Mouse (Mus musculus) heart, adult 18-20 months (tissue): ENCODE results near the gene Ugt1a8. TPM values are rescaled to one million over a fixed set of nuclear protein-coding genes. Genes with fewer than 3 reads are reported as not detected.

ENCODE experiments used
- DNase-seq, 2 experiments: peaks; one replicate each; pipeline ENCODE4 v3.0.0; 2021 to 2022; ENCODE audit warnings: mixed read lengths in 1 of 2
- total RNA-seq, 2 experiments: library from RNA; stranded (reverse); gene quantifications; 2 replicates each; pipeline ENCODE4 v1.2.3; 2021

Gene Ugt1a8
- total RNA-seq, 2 experiments from 2014 or later = not detected

DNA sequence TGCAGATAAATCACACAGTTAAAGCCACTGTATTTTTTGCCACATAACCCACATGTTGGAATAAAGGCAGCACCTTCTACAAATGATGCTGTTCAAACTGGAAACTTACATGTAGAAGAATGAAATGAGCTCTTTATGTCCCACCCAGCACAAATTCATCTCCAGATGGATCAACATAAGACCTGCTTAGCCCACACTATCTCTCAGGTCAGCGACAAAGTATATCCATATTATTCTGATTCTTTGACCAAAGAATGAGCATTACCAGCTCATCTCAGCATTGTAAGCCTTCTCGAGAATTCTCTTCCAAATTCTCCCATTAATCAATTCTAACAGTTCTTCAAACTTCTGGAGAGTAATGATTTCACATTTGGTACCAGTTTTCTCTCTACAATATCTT lies 134.6 kb downstream of the Ugt1a8 start:
- DNase-seq = no peak

GRCm38 (mm10) chr1:88223011-88223515 lies 135.4 kb downstream of the Ugt1a8 start:
- peak; percentile 4 to 13 for DNase-seq

DNA sequence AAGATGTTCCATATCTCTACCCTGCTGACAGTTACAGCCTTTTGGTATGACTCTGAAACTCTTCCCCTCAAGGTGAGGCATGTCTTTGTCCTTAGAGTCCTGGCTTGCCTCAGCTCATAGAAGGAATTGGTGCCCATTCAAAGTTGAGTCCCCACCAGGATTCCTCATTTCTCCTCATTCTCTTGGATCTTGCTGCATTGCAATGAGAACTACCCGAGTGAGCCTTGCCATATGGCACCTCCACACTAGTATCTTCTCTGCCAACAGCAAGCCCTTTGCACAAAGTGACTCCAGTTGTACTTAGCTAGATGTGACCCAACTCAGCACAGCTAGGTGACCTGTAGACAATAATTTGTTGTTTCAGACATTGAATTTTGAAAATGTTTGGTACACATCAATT lies 136.0 kb downstream of the Ugt1a8 start:
- DNase-seq = peak; percentile 9 to 17

DNA sequence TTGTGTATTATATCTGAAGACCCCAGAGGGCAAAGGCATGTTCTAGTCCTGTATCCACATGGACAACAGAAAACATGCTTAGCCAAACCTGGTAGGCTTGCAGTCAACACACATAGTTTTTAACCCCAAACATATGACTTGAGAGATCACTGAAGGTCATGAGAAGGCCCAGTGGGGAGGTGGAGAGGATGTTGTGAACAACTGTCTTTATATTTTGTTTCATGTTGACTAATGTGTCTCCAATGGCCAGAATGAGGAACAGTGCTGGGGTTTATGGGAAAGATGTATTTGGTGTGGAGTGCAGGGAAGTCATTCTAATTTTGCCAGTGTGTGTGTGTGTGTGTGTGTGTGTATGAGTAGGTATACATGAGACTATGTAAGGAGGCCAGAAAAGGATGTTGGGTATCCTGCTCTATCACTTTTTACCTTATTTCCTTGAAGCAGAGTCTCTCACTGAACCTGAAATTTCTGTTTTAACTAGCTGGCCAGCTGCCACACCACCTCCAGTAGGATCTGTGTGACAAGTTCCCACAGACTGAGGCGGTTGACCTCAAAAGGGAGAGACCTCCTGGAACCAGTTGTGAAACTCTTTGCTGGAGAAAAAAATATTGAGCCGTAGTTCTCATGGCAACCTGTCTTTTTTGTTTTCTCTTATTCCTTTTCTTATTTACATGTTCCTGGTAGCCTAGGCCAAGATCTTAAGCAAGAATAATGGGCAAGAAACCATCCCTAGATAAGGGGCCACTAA lies 136.6 kb downstream of the Ugt1a8 start:
- DNase-seq = peak; percentile 29 to 49

DNA sequence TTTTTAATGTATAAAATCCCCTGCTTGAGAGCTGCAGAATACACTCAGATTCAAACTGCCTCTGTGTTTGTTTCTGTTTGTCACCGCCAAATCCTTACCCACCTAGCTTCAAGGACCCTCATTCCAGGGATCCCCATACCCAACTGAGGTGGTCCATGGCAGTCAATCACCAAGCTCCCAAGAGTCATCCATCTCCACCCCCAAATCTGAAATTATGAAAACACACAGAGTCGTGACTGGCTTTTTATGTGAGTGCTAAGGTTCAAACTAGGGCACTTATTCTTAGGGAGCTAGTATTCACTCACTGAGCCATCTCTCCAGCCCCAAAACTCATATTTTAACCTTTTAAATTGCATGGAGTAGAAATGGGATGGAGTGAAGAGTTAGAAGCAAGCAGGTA lies 137.7 kb downstream of the Ugt1a8 start:
- peak in 1 of 2 experiments; percentile 14 for DNase-seq

- DNase-seq = peak; percentile 3 to 14
Measured at GRCm38 (mm10) chr1:88225741-88226140, 138.1 kb downstream of the Ugt1a8 start.

GRCm38 (mm10) chr1:88226670-88227379 lies 139.2 kb downstream of the Ugt1a8 start, which contains the start of gene Mroh2a:
Mroh2a (plus strand) TSS chr1:88226986.
- peak; percentile 45 to 78 for DNase-seq

- peak; percentile 22 to 24 for DNase-seq
Measured at GRCm38 (mm10) chr1:88227482-88227881, 139.9 kb downstream of the Ugt1a8 start.

DNA sequence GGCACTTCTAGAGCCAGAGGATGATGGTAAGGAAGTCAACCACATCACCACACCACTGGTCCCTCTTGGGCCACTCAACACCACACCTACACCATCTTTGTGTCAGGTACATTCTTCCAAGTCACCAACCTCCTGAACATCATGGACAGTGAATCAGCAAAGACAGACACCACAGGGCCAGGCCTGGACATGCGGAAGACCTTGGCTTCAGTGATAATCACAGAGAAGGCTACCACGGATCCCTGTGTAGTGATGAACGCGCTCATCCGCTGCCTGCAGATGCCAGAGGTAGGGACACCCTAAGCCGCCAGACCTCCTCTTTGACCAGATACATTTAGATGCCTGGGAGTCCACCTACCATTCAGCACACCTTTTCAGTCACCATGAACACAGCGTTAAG lies 140.5 kb downstream of the Ugt1a8 start:
- peak; percentile 6 to 16 for DNase-seq

- no peak for DNase-seq
Measured at GRCm38 (mm10) chr1:88229566-88229965, 142.0 kb downstream of the Ugt1a8 start.

DNA sequence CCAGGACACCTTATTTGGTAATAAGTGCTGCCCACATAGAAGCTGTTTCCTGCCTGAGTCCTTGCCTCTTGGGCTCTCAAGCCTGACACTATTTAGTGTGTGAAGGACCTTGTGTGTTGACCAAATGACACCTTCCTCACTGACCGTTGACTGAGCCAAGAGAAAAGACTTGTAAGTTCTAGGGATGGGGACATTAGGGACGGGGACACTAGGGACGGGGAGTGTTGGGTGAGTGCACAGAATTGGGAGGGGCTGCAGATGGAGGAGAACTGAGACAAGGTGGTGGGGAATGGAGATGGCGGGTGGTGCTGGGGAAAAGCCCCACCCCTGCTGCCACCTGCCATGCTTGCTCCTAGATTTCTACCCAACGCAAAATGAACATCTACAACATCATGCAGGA lies 142.4 kb downstream of the Ugt1a8 start:
- no peak for DNase-seq

DNA sequence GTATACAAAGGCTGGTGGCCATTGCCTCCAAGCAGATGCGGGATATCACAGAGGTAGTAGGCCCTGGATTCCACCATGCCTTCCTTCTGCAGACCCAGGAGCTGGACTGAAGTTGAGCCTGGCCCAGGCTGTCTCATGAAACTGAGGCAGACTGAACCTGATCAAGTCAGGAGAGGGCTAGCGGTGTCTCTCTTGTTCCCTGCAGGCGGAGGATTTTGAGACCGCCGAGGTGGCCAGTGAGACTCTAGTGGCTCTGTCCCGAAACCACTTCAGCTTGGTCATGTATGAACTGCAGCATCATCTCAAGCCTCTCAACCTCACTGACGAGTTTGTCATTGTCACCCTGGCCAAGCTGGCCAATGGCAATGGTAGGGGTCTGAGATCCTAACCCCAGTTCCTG lies 142.8 kb downstream of the Ugt1a8 start:
- DNase-seq = no peak

- DNase-seq = no peak
Measured at GRCm38 (mm10) chr1:88230981-88231802, 143.6 kb downstream of the Ugt1a8 start.

DNA sequence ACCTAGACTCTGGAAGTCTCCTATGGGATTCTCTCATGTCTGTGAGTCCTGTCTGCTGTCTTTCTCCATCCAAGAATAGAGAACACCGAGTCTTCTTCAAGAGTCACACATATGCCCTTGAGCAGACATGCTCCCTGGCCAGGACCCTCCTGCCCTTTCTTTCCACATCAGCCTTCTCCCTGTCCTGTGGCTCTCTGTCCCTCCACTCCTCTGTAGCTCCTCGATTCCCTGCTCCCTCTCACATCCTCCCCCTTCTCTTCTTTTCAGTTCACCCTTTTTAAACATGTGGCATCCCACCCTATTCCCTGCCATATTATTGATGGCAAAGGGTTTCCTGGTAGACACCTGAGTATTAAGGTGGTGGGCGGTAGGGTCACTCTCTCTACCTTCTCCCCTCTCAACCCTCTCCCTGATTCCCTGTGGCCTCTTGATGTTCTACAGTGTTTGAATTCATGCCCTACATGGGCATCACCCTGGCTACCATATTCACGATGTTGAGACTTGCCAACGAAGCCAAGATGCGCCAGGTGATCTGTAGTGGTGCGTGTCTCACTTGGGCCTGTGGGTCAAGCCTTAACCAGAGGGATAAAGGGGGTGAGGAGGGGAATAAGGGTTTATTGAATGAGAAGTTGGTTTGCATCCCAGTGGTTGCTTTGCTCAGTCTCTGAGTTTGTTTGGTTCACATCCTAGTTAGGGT lies 144.3 kb downstream of the Ugt1a8 start:
- DNase-seq = no peak

- no peak for DNase-seq
Measured at GRCm38 (mm10) chr1:88232664-88233380, 145.2 kb downstream of the Ugt1a8 start.

GRCm38 (mm10) chr1:88233421-88234247 lies 146.0 kb downstream of the Ugt1a8 start:
- DNase-seq = no peak

DNA sequence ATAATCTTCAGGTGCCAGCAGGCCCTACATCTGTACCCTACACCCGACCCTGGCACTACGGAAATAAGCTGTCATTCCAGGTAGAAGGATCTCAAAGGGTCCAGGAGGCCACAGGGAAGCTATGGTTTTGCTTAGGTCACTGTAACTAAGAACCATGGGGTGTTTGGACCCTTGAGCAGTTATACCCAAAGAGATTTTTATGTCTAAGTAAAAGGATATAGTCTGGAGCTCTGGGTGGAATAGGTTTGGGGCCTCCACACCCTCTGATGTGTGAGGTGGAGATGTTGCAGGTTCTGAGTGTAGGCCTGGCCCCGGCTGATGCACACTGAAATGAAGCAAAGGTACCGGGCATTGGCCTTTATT lies 146.6 kb downstream of the Ugt1a8 start:
- DNase-seq = no peak

- DNase-seq = no peak
Measured at GRCm38 (mm10) chr1:88234646-88235045, 147.0 kb downstream of the Ugt1a8 start.

DNA sequence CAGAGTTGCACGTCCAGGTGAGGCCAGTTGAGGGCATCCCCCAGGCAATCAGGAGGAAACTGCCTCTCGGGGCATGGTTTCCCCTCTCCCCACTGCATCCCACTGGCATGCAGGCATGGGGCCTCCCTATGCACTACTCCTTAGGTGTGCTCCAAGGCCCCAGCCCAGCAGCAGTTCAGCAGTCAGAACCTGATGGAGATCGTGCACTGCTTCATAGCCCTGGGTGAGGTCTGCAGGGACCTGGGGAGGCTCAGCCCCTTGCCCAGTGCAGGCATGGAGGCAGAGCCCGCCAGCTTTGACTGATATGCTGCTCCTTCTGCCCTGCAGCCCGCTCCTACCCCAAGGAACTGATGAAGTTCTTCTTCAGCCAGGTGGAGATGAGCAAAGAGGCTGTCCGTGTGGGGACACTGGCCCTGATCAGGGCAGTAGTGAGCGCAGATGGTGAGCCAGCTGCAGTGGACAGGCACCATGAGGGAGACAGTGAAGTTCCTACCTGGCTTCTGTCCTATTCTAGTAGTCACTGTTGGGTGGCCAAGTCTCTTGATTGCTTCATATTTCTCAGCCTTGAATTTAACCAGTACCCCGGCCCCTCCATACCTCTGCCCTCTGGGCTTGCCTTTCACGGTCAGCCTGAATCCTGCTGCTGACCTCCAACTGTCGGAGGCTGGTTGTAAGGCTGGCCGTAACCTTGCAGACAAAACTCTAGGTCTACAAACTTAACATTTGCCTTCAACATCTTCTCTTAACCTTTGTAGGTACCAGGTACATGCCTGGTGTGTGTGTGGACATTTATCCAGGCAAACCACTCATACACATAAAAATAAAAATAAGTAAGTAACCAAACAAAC lies 147.7 kb downstream of the Ugt1a8 start:
- DNase-seq = no peak
